Mouse (Mus musculus) inflammation-experienced regulatory T-cells, adult 6 months (primary cell): ENCODE results near the gene Tcf12. TPM values are rescaled to one million over a fixed set of nuclear protein-coding genes. Genes with fewer than 3 reads are reported as not detected.

Experiments
- ATAC-seq: one replicate; pipeline ENCODE4 v1.8.0; 2017
- polyA plus RNA-seq, 3 experiments: library from polyadenylated mRNA; unstranded; fragments of 100-300 nt; shearing (Covaris generic); gene quantifications; one replicate each; pipeline ENCODE4 v1.2.1; 2017

Tcf12 gene
- polyA plus RNA-seq, 3 experiments from 2014 or later: 19.9 to 44.4 (median 40.1) TPM

DNA sequence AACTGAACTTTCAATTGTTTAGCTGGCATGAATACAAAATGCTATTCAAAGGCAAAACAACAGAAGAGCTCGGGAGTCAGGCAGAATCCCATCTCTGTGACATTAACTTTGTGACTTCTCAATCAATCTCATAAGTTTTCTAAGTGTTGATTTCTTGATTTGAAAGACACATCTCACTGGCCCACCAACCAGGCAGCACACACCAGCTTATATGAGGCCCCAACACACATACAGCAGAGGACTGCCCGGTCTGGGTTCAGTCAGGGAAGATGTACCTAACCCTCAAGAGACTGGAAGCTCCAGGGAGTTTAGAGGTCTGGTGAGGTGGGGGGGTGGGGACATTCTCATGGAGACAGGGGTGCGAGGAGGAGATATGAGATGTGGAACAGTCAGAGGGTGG, 132.8 kb downstream of the Tcf12 start:
- ATAC-seq: no peak

- no peak for ATAC-seq
Observed at GRCm38 (mm10) chr9:71976034-71976433, 135.6 kb downstream of the Tcf12 start.

DNA sequence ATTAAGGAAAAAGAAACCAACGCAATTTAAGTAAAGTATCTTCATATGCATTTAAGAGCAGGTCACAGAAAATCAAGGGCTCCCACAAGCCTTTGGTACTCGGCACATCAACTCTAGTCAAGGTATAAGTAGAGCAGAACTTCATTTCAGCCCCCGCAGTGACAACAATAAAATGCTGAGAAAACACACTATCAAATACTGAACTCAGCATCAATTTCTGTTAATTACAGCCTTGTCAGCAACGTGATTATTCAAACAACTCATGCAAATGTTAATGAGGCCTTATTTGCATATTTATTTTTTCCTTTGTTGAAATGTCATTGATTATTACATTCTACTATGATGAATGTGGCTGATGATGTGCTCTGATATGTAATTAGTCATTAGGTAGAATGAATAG, 136.5 kb downstream of the Tcf12 start:
- no peak for ATAC-seq

- ATAC-seq: no peak
Observed at GRCm38 (mm10) chr9:71974541-71974959, 137.1 kb downstream of the Tcf12 start.

DNA sequence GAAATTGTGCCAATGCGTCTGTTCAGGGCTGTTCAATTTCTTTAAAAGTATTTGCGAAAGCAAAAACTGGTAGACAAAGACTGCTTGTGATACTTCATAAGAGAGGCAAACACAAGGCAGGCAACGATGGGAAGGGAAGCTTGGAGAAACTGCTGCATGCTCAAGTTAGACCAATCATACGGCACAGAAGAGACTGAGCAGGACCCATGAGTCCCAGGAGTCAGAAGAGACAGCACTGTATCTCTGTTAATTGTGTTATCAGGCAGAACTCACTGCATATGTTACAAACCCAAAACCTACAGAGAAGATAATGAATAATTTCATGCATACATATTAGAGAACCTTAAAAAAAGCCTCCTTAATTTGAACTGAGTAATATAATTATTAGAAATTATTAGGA, 147.6 kb downstream of the Tcf12 start:
- ATAC-seq: no peak

GRCm38 (mm10) chr9:71960026-71960396, 151.7 kb downstream of the Tcf12 start:
- no peak for ATAC-seq

DNA sequence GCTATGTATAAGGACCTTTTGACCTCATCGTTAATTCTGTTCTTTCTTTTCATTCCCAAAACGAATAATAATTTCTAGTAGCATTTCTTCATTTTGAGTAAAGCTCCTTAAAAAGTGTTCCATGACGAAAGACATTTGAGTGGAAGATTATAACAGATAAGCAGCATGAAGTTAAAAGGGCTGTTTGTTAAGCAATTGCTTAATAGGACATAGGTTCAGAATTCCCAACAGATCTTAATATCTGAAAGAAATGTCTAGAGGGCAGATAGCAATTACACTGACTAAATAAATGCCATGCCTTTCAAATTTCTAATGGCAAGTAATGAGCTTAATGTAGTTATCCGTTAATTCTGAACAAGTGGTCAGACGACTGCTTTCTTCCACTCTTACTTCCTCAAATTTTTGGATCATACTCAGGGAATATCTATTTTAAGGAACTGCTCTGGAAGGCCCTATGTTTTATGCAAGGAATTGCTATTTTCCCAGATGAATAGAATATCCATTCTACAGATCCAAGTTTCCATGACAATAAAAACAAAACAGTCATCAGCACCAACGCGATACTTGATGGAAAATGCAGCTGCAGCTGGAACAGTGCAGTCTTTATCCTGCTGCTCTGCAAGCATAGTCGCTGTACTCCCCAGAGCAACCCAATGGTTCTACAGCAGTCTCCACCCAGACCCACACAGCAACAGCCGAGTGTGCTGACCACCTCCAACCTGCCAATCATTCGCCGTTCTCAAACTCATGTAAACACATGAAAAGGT, 152.2 kb downstream of the Tcf12 start:
- ATAC-seq: no peak

GRCm38 (mm10) chr9:71953217-71953616, 158.5 kb downstream of the Tcf12 start:
- no peak for ATAC-seq

- ATAC-seq: no peak
Observed at GRCm38 (mm10) chr9:71952621-71953076, 159.0 kb downstream of the Tcf12 start.

GRCm38 (mm10) chr9:71951926-71952325, 159.7 kb downstream of the Tcf12 start:
- no peak for ATAC-seq

GRCm38 (mm10) chr9:71951341-71951740, 160.3 kb downstream of the Tcf12 start:
- no peak for ATAC-seq

- no peak for ATAC-seq
Observed at GRCm38 (mm10) chr9:71944801-71945200, 166.9 kb downstream of the Tcf12 start.

GRCm38 (mm10) chr9:71942424-71942823, 169.2 kb downstream of the Tcf12 start:
- ATAC-seq: no peak

GRCm38 (mm10) chr9:71940016-71940415, 171.7 kb downstream of the Tcf12 start:
- no peak for ATAC-seq

- no peak for ATAC-seq
Observed at GRCm38 (mm10) chr9:71936199-71936598, 175.5 kb downstream of the Tcf12 start.

- ATAC-seq: no peak
Observed at GRCm38 (mm10) chr9:71934833-71935232, 176.8 kb downstream of the Tcf12 start.

- no peak for ATAC-seq
Observed at GRCm38 (mm10) chr9:71931965-71932364, 179.7 kb downstream of the Tcf12 start.

GRCm38 (mm10) chr9:71931358-71931715, 180.3 kb downstream of the Tcf12 start:
- ATAC-seq: no peak

- no peak for ATAC-seq
Observed at GRCm38 (mm10) chr9:71930431-71931357, 181.0 kb downstream of the Tcf12 start.

DNA sequence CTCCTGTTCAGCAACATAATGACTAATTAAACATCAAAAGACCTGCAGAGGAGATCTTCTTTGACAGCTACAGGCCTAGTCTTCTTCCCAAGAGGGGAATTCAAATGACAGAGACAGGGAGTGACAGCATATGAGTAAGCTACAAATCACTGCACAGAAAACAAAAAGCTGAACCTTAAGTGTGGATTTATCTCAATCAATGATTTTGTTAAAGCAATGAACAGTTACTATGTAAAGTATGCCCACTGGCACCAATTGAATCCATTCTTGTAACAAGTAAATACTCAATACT, 195.1 kb downstream of the Tcf12 start:
- no peak for ATAC-seq

DNA sequence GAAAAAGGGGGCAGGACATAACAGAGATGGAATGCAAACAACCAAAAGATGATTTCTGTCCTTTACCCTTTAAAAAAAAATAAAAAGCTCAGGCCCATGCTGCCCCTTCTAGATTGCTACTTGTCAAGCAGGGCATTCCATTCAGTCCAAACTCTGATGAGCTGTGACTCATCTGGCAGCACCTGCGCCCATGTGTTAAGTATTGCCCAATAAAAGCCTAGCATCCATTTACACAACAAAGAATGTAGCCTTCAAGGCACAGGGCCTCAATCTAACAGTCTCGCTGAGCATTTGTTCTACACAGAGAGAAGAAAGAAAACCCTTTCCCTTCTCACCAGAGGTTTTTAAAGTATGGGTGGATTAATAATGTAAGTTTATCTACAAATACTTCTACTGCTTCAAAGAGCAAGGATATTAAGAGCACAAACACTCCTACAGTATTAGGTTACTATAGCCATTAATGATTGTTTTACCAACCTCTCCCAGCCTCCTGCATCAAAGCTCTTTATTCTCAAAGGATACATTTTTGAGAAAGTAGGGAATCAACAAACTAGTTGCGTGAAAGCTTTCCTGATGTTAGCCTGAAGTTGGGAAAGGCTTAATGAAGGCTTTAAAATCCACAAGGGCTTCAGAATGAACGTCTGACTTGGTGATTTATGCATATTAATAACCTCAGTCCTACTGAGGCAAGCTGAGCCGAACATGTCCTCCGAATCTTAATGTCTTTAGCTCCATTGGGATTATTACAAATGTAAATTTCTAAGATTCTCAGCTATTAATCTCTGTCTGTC, 195.6 kb downstream of the Tcf12 start:
- no peak for ATAC-seq

DNA sequence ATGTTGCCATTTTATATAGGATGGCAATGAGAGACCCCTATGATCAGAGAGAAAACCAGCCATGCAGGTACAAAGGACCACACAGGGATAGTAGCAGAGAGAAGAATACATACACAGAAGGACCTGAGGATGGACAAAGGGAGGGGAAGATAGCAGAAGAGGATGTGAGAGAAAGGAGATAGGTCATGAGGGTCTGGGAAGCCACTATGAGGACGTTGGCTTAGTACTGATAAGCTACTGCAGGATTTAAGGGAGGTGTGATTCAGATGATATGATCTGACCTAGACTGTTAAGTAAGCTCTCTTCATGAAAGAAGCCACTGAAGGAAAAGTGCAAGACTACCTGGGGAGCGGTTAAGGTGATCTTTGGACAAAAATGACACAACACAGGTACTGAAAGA, 205.1 kb downstream of the Tcf12 start:
- no peak for ATAC-seq

DNA sequence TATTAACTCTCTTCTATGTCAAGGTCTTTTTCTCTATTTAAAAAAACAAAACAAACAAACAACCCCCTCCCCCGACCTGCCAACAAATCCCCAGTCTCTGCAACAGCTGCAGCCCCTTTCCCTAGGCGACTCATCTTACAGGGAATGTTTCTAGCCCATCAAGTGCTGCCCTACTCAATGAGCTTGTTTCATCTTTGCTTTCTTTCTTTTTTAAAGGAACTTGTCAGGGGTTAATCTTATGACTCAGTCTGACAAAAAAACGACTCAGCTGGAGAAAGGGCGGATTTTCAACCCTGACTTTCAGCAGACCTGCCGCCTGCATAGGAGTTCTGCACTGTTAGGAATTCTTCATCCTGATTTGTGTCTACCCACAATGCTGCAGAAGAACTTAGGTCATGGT, 212.8 kb downstream of the Tcf12 start:
- no peak for ATAC-seq
